Mouse (Mus musculus) c-Kit-positive CD71-negative TER-119-negative erythroid progenitor cells, embryonic 14.5 days (primary cell): ENCODE results near the gene Neurog1.

Experiments used
- DNase-seq: peaks from one replicate; pipeline ENCODE4 v3.0.0-alpha.2; 2013; ENCODE audit warnings: low read depth

Neurog1 gene

DNA sequence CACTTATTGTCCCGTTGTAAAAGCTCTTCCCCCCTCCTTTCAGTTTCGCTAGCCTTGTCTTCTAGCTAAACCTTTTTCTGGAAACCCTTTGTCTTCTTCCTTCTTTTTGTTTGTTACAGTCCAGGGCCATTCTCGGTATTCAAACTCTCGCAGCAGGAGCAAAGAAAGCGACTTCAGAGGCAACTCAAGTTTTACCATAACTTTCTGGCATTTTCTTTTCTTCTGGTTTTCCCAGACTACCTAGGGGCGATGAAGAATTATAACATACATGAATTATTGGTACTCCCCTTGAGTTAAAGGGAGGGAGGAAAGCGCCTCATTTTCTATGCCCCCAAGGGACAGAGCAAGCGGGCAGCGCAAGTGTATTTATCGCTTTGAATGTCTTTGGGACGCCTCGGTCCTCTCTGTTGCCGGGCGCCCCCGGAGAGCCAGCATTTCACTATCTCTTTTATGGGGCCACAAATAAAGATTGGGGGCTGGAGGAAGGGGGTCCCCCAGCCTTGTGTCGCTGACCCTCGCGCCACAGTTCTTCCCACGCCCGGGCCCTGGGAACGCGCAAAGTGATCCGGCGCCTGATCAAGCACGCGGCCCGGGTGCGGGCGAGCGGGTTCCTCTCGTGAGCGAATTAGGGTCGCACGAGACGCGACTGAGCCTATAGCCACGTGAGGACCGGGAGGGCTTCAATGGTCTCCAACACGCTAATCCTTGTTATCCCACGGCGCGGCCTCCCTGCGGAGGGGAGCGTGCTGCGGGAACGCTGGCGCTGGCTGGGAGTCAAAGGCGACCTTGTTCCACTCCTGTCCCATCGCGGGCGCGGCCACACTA is 6.4 kb upstream of the Neurog1 start:
- DNase-seq = no peak

DNA sequence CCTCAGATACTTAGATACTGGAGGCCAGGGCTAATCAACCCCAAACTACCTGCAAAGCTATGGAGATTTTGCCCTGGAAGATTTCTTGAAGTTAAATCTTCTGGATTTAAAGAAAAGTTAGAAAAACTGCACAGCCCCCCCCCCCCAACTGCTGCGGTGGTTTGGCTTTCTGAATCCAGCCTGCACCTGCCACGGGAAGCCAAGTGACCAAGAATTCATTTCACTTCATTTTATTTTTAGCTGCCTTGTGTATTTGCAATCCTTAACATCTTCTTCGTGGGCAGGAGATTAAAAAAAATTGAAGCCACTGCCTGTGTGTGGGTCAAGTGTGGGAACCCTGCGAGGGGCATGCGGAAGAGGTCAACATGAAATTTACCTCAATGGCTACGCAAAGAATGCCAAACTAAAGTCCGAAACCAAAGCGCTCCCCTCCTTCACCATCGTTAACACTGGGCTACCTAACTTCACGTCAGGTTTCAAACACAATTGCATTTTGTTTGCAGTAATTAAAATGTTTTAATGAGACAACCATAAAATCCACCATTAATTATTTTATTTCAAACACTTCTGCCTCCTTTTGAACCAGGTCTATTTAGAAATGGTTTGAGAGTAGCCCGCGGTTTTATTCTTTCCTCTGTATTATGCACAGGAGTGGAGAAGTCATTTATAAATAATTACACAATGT is 5.6 kb upstream of the Neurog1 start:
- DNase-seq = no peak

DNA sequence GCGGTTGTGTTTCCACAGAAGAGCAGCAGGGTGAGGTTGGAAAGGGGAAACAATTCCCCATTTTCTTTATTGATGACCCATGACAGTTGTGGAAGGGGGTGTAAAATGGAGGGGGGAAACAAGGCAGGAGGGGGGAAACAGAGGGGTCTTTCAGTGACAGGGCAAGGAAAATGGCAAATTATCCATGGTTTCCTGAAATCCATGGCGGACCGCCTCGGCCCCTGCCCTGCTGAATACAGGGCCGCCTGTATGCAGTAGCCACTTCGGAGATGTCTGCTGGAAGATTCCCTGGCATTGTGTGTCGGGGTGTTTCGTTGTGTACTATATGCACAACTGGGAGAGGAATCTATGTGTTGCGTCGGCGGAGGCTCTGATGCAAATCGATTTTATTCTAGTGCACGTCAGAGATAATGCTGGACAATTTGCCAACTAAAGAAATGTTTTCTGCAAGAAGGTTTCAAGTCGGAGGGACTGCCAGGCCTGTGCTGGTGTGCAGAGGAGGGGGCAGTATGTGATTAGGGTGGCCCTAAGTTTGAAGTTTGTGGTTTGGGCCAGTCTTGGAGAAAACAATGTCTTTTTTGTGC is 4.8 kb upstream of the Neurog1 start:
- DNase-seq = no peak

DNA sequence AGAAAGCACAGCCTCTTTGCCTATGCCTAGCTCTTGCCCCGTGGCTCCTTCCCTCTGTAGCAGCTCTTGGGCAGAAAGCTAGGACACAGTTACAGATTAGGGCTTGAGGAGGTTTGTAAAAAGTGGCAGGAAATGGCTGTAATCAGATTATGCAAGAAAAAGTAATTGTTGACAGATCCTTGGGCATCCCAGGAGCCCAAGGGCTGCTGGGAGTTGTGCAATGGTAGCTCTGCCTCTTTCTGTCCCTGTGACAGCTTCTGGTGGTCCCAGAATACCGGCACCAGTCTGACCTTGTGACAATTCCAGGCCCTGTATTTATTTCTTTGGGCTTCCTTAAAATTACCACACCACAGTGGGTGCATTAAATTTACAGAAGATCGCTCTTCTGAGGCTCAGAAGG is 1.4 kb upstream of the Neurog1 start:
- no peak for DNase-seq

DNA sequence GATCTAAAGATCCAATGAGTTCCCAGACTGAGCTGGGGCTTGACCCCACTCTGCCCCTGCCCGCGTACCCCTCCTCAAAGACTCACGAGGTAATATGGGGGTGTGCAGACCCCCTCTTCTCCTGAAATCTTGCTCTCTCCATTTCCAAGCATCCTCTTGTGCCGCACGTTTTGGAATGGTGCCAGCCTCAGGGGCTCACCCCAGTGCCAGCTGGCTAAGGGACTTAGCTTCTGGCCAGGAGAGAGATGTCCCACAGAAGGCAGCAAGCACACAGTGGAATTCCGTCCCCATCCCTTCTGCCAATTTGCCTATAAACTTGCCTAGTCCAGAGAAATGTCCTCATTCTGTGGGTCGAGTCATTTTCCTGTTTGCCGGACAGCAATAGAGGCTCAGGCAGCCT is 820 bp upstream of the Neurog1 start:
- DNase-seq = no peak

DNA sequence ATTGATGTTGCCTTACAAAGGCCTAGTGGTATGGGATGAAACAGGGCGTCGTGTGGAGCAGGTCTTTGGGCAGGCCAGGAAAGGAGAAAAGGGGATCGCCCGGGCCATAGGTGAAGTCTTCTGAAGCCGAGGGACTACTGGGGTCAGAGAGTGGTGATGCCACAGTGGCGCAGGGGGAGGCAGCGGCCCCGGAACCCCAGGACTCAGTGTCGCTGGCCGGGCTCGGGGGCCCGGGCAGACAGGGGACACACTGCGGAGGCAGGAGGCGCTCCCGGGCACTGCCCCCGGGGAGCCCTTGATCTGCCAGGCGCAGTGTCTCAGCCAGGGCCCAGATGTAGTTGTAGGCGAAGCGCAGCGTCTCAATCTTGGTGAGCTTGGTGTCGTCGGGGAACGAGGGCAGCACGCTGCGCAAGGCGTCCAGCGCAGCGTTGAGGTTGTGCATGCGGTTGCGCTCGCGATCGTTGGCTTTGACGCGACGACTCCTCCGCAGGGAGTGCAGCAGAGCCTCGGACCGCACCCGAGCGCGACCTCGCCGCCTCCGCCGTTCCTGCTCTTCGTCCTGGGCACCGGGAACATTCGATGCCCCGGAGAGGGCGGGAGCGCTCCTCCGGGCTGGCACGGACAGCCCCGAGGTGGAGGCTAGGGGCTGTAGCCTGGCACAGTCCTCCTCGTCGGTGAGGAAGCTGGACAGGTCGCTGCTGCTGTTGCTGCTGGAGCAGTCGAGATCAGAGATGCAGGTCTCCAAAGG is 613 bp downstream of the Neurog1 start:
- no peak for DNase-seq

DNA sequence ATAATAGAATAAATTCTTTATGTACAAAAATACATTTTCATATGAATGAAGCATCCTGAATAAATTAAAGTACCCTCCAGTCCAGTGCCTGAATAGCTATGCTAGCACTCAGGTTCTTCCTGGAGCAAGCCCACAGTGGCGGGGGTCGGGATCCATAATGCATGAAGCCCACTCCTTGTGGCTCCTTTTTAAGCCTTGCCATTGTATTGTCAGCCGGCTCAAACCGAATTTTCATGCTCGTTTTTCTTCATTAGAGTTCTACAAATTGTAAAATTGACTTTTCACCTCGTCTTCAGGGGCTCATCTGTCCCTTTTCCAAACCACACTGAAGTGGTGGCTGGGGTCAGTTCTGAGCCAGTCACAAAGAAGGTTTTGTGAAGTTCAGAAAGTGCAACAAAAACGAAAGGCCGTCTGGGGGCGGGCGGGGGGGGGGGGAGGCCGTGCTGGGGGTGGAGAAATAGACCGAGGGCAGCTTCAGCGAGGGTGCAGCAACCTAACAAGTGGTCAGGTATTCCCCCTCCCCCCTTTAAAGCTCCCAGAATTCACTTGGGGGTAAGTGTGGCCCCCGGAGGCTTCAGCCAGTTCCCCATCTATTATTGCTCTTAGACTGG is 1.3 kb downstream of the Neurog1 start:
- no peak for DNase-seq

DNA sequence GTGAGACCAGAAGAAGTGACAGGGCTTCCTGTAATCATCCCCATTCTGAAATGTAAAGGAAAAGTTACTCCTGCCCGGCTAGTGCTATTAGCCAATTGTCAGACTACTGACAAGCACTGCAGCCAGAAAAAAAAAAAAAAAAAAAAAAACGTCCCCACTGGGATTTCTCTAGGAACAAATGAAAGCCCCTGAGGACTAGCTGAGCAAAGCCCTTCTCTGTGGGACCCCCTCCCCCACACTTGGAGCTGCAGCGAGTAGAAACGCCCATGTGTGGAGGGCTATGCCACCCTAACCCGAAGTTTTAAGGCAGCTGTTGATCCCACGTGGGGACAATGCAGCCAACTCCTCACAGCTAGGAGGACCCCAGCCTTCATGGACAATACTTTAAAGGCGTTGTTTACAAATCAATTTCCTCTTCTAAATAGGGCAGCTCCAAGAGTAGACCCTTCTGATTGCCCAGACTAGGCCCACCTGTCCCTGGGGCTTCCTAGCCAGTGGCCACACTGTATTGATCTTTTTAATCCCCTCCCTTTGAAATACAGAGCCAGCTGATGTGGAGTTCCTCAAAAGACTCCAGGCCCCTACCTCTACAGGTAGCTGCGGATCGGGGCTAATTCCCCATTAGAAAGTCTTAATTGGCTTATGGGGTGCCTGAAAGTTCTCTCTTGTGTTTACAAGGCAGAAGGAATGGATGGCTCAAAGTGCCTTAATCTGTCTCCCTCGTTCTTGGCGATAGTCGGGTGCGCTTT is 2.2 kb downstream of the Neurog1 start:
- no peak for DNase-seq

DNA sequence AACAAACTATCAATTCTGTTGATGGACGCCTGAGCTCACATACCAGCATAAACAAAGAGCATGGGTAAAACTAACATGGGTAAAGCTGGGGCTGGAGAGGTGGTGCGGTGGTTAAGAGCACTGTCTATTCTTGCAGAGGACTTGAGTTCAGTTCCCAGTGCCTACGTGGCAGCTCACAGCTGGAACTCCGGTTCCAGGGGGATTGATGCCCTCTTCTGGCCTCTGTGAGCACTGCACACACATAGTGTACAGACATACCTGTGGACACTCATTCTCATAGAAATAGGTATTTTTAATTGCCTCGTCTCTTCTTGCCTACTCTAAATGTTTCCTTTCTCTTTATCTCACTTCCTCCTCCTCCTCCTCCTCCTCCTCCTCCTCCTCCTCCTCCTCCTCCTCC is 8.9 kb downstream of the Neurog1 start:
- no peak for DNase-seq

DNA sequence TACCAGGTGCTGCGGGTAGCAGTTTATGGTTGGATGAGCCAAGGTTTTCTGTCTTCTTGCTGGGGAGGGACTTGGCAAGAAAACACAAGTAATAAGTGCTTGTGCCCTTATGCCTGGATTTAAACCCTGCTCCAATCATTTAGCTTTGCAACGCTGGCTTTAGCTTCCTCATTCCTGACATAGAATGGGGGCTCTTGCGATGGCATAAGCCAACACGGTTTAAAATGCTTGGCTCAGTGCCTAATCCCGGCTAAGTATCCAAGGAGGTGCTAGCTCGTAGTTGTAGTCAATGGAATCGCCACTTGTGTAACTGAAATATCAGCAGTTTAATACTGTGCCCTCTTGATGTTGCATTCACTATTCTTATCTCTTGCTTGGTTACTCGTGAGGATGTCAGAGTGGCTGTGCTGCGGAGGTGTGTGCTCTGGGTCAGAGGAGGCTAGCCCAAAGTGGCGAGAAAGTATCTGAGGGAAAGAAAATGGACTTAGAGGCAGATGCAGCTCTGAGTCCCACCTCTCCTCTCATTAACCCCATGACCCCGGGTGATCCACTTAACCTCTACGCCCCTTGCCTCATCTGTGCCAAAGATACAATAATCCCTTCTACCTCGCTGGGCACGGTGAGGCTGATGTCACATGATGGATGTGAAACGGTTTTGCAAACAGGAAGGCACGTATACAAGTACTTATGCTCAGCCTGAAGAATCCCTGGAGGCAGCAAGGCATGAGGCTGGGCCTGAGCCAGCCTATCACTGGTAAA is 11.8 kb downstream of the Neurog1 start:
- DNase-seq = no peak

DNA sequence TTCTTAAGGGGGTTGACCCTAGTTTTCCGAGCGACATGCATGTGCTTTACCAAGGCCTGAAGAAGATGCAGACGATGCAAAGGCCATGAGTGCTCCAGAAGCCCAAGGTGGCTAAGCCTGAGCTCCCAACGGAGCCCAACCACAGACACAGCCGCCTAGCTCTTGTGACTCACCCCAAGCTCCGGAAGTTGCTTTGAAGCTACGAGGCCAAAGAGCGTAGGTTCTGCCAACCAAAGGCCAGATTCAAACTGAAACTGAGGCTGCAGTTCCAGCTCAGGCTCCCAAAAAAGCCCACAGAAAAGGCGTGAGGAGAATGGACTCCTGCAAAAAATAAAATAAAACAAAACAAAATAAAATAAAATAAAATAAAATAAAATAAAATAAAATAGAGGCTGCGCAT is 14.1 kb downstream of the Neurog1 start:
- no peak for DNase-seq

DNA sequence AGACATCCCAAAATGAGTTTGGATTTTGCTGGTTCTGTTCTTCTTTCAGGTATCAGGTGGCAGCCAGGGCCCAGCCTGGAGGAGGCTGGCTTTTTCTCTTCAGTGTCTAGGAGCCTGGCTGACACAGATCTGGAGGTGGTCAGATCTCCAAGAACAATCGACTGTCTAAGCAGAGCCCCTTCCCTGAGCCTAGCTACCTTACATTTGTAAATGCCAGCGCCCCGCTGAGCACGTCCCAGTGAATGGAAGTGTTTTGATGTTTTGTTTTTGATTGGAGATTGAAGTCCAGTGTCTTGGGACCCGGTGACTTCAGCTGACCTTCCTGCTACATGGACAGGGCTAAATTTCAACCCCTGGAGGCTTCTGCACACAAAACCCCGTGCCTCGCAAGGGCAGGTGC is 15.8 kb downstream of the Neurog1 start:
- DNase-seq = no peak

DNA sequence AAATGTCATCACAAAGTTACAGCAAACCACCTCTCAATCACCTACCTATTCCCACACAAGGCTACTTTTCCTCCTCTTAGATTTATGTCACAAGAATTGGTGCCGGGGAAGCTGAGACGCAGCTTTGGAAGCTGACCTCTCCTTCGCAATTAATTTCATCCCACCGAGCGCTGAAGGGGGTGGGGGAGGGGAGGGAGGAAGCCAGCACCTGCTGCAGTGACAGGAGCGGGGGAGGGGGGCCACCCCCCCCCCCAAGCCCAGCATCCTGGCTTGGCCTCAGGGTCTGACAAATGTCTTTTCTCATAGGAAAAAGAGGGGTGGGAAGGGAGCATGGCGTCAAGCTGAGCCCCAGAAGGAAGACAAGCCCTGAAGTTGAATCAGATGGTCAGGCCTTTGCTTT is 23.2 kb downstream of the Neurog1 start:
- no peak for DNase-seq

DNA sequence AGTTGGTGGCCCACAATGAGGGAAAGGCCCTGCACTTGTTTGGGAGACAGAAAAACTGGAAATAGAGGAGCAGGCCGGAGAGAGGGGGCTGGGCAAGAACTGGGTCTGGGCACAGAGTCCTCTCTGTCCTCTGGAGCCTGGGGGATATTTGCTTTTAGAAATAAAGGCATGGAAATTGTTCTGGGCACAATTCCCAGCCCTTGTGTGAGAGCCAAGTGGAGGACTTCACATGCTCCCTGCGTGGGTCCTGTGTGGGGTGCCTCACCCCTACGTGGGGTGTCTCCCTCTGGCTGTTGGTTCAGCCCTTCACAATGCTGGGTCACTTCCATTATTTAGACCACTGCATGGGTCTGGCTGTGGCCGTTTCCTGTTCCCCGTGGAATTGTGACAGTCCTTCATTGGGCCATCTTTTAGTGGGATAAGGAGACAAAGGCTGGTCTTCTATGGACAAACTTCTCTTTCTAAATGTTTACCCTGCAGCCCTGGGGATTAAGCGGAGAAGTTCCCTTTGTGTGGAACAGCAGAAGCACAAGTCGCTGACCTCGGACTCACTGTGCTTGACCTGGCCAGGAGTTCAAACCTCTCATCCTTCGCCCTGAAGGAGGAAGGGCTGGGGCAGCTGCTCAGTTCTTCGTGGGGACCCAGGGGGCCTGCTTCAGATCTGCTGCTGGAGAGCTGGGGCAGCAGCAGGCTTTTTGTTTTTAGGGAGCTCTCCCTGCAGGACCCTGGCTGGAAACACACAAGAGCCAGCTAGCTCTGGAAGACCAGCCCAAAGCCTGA is 25.6 kb downstream of the Neurog1 start:
- no peak for DNase-seq

DNA sequence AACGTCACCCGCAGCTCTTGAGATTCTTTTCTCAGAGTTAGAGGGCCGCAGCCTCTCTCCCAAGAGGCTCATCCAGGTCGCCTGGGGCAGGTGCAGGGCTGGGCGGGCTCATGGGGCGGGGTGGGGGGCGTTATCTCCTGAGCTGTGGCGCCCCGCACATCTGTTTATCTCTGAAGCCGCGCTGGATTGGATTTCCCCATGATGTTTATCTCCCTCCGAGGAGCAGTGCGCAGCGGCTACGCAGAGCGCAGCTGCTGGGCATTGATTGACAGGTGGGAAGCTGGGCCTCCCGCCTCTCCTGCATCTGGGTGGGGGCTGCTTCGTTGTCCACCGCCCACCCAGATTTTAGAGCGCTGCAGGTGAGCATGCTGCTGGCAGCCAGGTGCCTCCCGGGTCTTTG is 28.3 kb downstream of the Neurog1 start:
- no peak for DNase-seq

DNA sequence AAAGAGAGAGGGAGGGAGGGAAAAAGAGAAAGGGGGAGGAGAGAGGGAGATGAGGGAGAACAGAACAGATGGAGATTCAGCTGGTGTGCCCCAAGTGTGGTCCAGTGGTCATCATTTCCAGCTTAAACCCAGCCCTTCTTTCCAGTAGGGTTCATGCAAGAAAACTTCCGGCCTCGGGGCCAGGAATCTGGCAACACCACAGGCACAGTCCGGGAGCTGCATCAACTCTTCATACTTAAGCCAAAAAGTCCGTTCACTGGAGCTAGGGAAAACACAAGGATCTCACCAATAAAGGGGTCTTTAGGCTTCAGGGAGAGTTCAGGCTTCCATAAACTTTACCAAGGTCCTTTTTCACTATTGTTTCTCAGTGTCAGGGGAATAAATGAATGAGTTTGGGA is 29.1 kb downstream of the Neurog1 start:
- no peak for DNase-seq

DNA sequence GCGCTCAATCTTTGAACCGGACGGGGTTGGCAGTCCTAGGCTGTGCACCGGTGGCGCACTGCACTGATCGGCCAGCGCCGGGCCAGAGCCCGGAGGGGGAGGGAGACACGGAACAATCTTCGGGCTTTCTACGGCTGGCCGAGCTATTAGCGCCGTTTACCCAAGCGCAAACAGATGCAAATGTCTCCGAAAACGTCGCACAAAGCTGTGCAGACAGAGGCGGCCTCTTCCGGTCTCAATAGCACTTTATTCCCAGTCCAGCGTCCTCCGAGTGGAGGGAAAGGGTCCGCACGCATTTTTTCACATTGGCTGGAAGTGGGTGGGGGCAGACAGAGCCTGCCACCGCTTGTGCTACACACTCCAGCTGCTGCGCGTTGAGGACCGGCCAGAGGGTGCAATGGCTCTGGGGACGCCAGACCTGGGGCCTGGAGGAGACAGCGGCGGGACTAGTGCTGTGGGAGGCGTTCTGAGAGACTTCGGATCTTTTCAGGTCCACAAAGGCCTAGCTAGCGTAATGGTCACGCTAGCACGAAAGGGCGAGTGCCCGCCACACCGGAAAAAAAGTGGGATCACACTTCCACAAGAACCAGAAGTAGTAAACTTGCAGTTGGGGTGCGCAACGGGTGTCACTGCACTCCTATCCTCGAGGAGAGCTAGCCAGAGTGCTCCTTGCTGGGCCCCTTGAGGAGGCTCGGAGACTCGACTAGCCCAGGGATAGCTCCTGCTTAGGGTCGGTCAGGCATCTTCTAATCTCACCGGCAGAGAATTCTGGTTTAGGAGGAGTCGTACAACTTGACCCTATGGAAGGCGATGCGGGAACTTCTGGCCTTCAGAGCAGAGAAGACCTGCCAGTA is 29.7 kb downstream of the Neurog1 start:
- DNase-seq = no peak

DNA sequence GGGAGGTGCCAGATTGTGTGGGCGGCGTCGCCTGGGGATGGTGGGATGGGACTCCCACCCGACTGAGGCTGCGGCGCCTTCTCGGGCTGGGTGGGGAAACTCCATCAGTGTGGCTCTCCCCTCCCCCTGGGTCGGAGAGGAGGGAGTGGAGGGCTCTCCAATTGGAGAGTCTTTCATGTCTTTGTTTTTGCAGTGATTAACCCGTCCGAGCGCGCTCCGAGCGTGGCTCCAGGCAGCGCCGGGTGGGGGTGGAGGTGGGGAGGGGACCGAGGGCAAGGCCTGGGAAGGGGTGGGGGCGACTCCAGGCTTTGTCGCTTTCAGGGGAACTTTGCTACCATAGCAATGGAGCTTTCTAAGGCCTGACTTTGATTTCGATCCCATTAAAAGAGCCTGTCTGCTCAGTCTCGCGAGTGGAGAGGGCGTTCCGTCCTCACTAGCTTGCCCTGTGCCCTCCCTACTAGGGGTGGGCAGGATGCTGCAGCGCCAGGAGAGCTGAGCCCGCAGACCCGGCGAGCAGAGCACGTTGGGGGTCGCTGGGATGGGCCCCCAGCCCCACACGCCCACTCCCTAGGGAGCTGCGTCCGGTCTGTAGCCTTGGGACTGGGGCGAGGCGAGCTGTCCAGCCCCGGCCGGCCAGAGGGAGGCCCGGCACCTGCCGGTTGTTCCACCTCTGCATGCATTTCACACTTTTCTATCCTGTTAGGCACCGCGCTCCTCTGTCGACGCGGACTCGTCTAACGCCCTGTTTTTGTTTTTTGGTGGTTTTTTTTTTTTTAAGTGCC is 30.6 kb downstream of the Neurog1 start:
- DNase-seq = no peak
